Mouse (Mus musculus) MEL (cell line): ENCODE measurements at regions not wholly inside any gene's neighbourhood (a gene's known extent, or its start where the extent isn't known, plus 50 kb on each side); places are given as distances from the start of the nearest gene placed in this dataset.

ENCODE experiments used
- CTCF ChIP-seq, 3 experiments: IDR thresholded peaks in 2 of 3; conservative IDR thresholded peaks in 1 of 3; 2 replicates each; pipeline ENCODE4 v1.5.1; 2011 to 2012; ENCODE audit warnings: low read length in 3 of 3, low read depth in 2 of 3, mild to moderate bottlenecking in 2 of 3, improper control_type of control experiment in 1 of 3, inconsistent platforms in 1 of 3, mixed read lengths in 1 of 3, moderate library complexity in 1 of 3; ENCODE audit not compliant: control insufficient read depth in 1 of 3, insufficient read depth in 1 of 3, poor library complexity in 1 of 3, severe bottlenecking in 1 of 3
- GATA1 ChIP-seq: IDR thresholded peaks from 2 replicates; pipeline ENCODE4 v1.6.1; 2011; ENCODE audit warnings: low read depth, low read length, improper control_type of control experiment
- POLR2A ChIP-seq, 2 experiments: IDR thresholded peaks; 2 replicates each; pipeline ENCODE4 v1.6.1; 2011 to 2012; ENCODE audit warnings: low read length in 2 of 2, mild to moderate bottlenecking in 2 of 2, control low read depth in 1 of 2, improper control_type of control experiment in 1 of 2, low read depth in 1 of 2, moderate library complexity in 1 of 2; ENCODE audit not compliant: control insufficient read depth in 1 of 2, insufficient read depth in 1 of 2, poor library complexity in 1 of 2
- SIN3A ChIP-seq: IDR thresholded peaks from 2 replicates; pipeline ENCODE4 v1.6.1; 2012; ENCODE audit warnings: low read length, improper control_type of control experiment, inconsistent platforms
- ZKSCAN1 ChIP-seq: IDR thresholded peaks from 2 replicates; pipeline ENCODE4 v1.6.1; 2012; ENCODE audit warnings: low read depth, mild to moderate bottlenecking, inconsistent platforms, low read length, improper control_type of control experiment, moderate library complexity
- ZNF384 ChIP-seq: IDR thresholded peaks from 2 replicates; pipeline ENCODE4 v1.6.1; 2012; ENCODE audit warnings: low read depth, mild to moderate bottlenecking, inconsistent platforms, low read length, improper control_type of control experiment

DNA sequence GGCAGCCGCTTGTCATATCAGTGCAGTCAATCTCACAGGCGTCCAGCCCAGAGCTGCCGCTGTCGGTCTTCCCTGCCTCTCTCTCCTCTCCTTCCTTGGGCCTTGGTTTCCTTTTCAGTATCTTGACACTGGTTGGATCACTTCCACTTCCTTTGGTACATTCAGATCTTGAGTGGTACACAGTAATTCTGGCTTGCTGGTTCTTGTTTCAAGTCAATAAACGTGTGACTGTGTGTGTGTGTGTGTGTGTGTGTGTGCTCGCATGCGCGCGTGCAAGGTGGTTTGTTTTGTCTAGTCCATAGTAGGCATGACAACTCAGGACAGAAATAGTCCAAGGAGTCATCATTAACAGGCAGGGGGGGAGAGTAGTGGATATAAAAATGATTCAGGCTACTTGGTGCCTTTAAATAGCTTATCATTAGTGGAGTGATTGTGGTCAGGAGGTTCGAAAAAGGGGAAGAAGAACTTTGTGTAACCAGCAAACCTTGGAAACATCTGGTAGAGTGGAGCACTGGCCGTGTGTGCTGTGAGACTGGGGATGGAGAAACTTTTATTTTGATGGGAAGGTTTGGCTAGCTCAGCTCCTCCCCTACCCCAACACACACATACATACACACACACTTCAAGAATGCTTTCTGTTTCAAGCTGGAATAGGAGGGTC, 117.1 kb upstream of the Serp2 start:
- TF ChIP-seq POLR2A (IDR thresholded peaks at IDR 0.05; ENCODE audit: control insufficient read depth in 1 of 2, insufficient read depth in 1 of 2, low read depth in 1 of 2, low read length in 2 of 2, poor library complexity in 1 of 2), result no peak
- TF ChIP-seq CTCF (IDR thresholded peaks at IDR 0.05 in 2 of 3, conservative IDR thresholded peaks at IDR 0.05 in 1 of 3; ENCODE audit: control insufficient read depth in 1 of 3, insufficient read depth in 1 of 3, low read depth in 2 of 3, low read length in 3 of 3, poor library complexity in 1 of 3, severe bottlenecking in 1 of 3), result no peak
- TF ChIP-seq ZNF384, result no peak
- peak; percentile 49 for TF ChIP-seq SIN3A
- peak; percentile 70 for TF ChIP-seq GATA1
- no peak for TF ChIP-seq ZKSCAN1
